Mouse (Mus musculus) heart, postnatal 0 days (tissue): Measurements from ENCODE around the gene Tssk6. TPM values are rescaled to one million over a fixed set of nuclear protein-coding genes. Genes with fewer than 3 reads are reported as not detected.

ENCODE experiments used
- ATAC-seq: fragments of 200-750 bp; cut with Nextera tagmentation; 2 replicates; pipeline ENCODE4 v1.8.0; 2017; ENCODE audit warnings: low read depth, moderate number of reproducible peaks, moderate library complexity; ENCODE audit not compliant: insufficient read depth
- DNase-seq: peaks from one replicate; pipeline ENCODE4 v3.0.0-alpha.2; 2016; ENCODE audit warnings: low spot score
- H3K27ac ChIP-seq: fragments of 300-500 bp; sonication (generic); 2 replicates; pipeline ENCODE4 v1.5.1; 2014; ENCODE audit warnings: low read depth, mild to moderate bottlenecking
- H3K27me3 ChIP-seq: fragments of 300-500 bp; sonication (generic); 2 replicates; pipeline ENCODE4 v1.6.1; 2014; ENCODE audit warnings: low read length, mixed read lengths; ENCODE audit not compliant: control insufficient read depth, insufficient read depth
- H3K36me3 ChIP-seq: fragments of 300-500 bp; sonication (generic); replicated peaks from 2 replicates; pipeline ENCODE4 v1.6.1; 2014; ENCODE audit warnings: low read length, mixed read lengths; ENCODE audit not compliant: control insufficient read depth, insufficient read depth
- H3K4me1 ChIP-seq: fragments of 300-500 bp; sonication (generic); 2 replicates; pipeline ENCODE4 v1.6.1; 2014; ENCODE audit warnings: antibody characterized with exemption; ENCODE audit not compliant: control insufficient read depth, insufficient read depth
- H3K4me2 ChIP-seq: fragments of 300-500 bp; sonication (generic); 2 replicates; pipeline ENCODE4 v1.6.1; 2014; ENCODE audit warnings: low read depth, mild to moderate bottlenecking, low read length, moderate library complexity
- H3K4me3 ChIP-seq: fragments of 300-500 bp; sonication (generic); 2 replicates; pipeline ENCODE4 v1.5.1; 2014; ENCODE audit warnings: low read depth, low read length
- H3K9ac ChIP-seq: fragments of 300-500 bp; sonication (generic); replicated peaks from 2 replicates; pipeline ENCODE4 v1.6.1; 2014; ENCODE audit warnings: low read depth, low read length, mixed read lengths
- H3K9me3 ChIP-seq: fragments of 300-500 bp; sonication (generic); replicated peaks from 2 replicates; pipeline ENCODE4 v1.6.1; 2016; ENCODE audit warnings: low read length; ENCODE audit not compliant: control insufficient read depth
- CTCF ChIP-seq: IDR thresholded peaks from 2 replicates; pipeline ENCODE4 v1.5.1; 2016; ENCODE audit warnings: antibody characterized with exemption, control low read depth, low read depth
- EP300 ChIP-seq: IDR thresholded peaks from 2 replicates; pipeline ENCODE4 v1.6.1; 2016; ENCODE audit warnings: antibody characterized with exemption, low read depth
- WGBS: fragments of 180-500 bp; shearing (Covaris S2); extraction: QIAGEN DNeasy Blood & Tissue Kit; methylation state at CpG from one replicate; pipeline ENCODE4 v1.1.7; 2014; 5-methylcytosine and 5-hydroxymethylcytosine counted together
- polyA plus RNA-seq: library from polyadenylated mRNA; unstranded; fragments of >200 nt; fragmentation: Nextera tagmentation; extraction: Ambion mirVana; gene quantifications from 2 replicates; pipeline ENCODE4 v1.2.1, GENCODE M21; 2015
- total RNA-seq: library from RNA; depleted of rRNA; stranded (reverse); fragments of >200 nt; gene quantifications from 2 replicates; pipeline ENCODE4 v1.2.3, GENCODE M21; 2014; ENCODE audit warnings: low replicate concordance

The Tssk6 gene
- total and polyA plus RNA-seq, 2 experiments from 2014 or later = 0.11 to 1.1 TPM

DNA sequence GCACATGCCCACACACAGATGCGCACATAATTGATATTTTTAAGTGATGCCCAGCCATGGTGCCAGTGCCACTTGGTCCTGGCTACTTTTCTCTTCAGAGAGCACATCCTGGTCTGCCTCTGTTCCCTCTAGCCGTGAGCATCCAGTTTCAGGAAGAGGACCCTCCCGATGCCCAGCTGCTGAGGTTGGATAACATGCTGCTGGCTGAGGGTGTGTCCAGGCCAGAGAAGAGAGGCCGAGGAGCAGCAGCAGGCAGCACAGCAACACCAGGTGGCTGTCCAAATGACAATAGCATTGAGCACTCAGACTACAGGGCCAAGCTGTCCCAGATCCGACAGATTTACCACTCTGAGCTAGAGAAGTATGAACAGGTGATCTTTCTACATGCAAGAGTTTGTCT, 37.8 kb upstream of the Tssk6 start:
- H3K4me2 ChIP-seq = no peak overlapping the region
- WGBS = 60% methylated on average over 5 of the region's 5 CpGs
- DNase-seq (no peak), ATAC-seq (no peak)
- no peak overlapping the region for H3K9ac ChIP-seq
- no peaks in the 10 kb centered on the region for H3K36me3 ChIP-seq
- H3K27ac ChIP-seq = no peak overlapping the region
- H3K4me1 ChIP-seq = no peaks in the 10 kb centered on the region
- TF ChIP-seq CTCF = no peak
- TF ChIP-seq EP300 = no peak
- no peaks in the 10 kb centered on the region for H3K9me3 ChIP-seq
- H3K4me3 ChIP-seq = no peak overlapping the region
- H3K27me3 ChIP-seq = no peaks in the 10 kb centered on the region

DNA sequence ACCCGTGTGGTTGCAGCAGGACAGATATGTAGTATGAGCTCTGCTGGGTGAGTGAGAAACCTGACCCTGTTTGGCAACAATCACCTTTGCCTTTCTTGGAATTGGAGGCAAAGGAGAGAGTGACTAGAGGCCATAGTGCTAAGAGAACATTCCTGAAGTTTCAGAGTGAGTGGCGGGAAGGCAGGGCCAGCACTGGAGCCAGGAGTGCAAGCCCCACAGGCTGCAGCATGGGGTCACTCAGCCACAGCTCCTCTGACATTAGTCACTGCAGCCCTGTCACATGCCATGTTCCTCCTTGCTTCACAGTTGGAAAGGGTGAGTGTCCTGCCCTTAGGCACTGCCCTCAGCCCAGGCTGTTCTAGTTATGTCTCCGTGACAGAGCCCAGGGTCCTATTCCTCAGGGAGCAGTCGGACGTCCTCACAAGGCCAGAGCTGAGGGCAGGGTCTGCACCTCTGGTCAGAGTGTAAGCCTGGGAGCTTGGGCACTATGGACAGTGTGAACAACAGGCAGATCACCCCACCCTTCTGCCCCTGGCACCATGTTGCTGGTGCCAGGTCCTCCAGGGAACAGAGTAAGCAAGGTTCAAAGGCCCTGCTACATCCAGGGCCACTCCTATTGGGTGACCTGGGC, 34.2 kb upstream of the Tssk6 start:
- Histone ChIP-seq H3K36me3 (no peaks in the 10 kb centered on the region), H3K27ac (no peak overlapping the region), H3K9me3 (no peaks in the 10 kb centered on the region), H3K4me3 (no peak overlapping the region), H3K4me1 (no peaks in the 10 kb centered on the region), H3K27me3 (no peaks in the 10 kb centered on the region), H3K4me2 (no peak overlapping the region), H3K9ac (no peak overlapping the region)
- TF ChIP-seq CTCF (no peak), EP300 (no peak)
- DNase-seq (no peak), ATAC-seq (peak; percentile 66; the same call in 1 of the 2 replicates)
- 72% methylated on average over 5 of the region's 5 CpGs for WGBS

DNA sequence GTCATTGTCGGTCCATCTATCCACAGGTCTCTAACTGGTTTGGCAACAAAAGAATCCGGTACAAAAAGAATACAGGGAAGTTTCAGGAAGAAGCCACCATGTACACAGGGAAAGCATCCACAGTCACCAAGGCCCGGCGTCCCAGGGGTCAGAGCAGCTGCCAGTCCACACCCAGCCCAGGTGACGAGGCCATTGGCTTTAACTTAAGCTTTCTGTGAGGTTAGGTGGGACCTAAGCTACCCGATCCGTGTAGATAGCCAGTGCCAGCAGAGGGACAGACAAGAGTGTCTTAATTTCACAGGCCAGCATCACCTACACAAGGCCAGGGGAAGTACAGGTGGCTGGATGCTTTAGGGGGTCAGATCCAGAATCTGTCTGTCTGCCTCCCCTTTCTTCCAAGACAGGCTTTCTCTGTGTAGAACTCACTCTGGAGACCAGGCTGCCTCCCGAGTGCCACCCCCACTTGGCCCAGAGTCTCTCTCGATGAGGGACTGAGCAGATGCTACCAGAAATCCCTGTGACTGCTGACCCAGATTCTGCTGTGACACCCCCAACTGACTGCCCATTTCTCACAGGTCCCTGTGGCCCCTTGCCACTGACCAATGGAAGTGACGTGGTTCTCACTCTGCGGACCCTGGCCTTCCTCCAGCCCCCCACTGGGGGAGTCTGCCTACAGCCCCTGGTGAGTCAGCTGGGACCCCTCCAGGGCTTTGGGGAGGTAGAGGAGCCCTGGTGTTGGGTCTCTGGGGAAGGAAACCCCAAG, 31.8 kb upstream of the Tssk6 start:
- H3K4me1 ChIP-seq = no peaks in the 10 kb centered on the region
- no peak overlapping the region for H3K9ac ChIP-seq
- 79% methylated on average over 11 of the region's 11 CpGs for WGBS
- H3K36me3 ChIP-seq = no peaks in the 10 kb centered on the region
- H3K9me3 ChIP-seq = no peaks in the 10 kb centered on the region
- DNase-seq (no peak), ATAC-seq (no peak)
- H3K27ac ChIP-seq = no peak overlapping the region
- no peak overlapping the region for H3K4me2 ChIP-seq
- no peak overlapping the region for H3K4me3 ChIP-seq
- no peaks in the 10 kb centered on the region for H3K27me3 ChIP-seq
- TF ChIP-seq EP300 (no peak), CTCF (no peak)

DNA sequence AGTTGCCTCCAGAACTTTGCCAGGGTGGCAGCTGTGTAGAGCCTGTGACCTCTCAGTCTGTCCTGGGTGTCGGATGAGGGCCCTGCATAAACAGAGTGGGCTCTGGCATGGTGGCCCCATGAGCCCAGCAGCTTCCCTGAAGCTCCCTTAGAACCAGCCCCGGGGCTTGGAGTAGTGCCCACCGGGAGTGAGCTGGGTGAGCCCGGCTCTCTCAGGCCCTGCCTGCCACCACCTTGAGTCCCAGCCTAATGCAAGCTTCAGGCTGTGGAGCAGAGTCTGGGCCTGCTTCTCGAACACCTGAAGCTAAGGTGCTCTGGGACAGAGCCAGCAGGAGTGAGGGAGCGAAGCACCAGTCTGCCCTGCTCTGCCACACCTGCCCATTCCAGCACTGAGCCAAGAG, 31.1 kb upstream of the Tssk6 start:
- no peak overlapping the region for H3K27ac ChIP-seq
- no peaks in the 10 kb centered on the region for H3K36me3 ChIP-seq
- H3K4me3 ChIP-seq = no peak overlapping the region
- no peaks in the 10 kb centered on the region for H3K4me1 ChIP-seq
- TF ChIP-seq CTCF = no peak
- TF ChIP-seq EP300 = no peak
- H3K27me3 ChIP-seq = no peaks in the 10 kb centered on the region
- WGBS = 77% methylated on average over 6 of the region's 6 CpGs
- no peak overlapping the region for H3K4me2 ChIP-seq
- DNase-seq (no peak), ATAC-seq (no peak)
- H3K9me3 ChIP-seq = no peaks in the 10 kb centered on the region
- H3K9ac ChIP-seq = no peak overlapping the region

DNA sequence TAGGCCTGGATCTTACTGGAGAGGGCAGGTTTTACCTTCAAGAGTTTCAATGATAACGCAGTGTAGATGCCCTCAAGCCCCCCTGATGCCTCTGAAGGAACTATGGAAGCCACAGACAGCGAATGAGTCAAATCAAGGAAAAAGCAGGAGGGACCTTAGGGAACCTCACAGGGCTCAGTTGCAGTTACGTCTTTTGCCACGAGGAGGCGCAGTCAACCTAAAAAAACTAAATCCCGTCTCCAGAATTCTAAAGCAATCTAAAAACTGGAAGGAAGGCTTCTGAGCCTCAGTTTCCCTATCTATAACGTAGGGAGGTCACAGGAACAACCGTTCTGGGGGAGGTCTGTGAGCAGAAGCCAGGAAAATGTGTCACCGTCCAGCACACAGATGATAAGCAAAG, 27.8 kb upstream of the Tssk6 start:
- Histone ChIP-seq H3K4me2 (no peak overlapping the region), H3K36me3 (no peaks in the 10 kb centered on the region), H3K9ac (no peak overlapping the region), H3K27me3 (peaks cover 2% of the 10 kb centered on the region; the same call in 1 of the 2 replicates), H3K9me3 (no peaks in the 10 kb centered on the region), H3K4me1 (0 out of 2 replicates have a peak, but pooled peaks cover 3% of the 10 kb centered on the region), H3K4me3 (no peak overlapping the region), H3K27ac (no peak overlapping the region)
- 8% methylated on average over 9 of the region's 9 CpGs for WGBS
- peak; percentile 35 for DNase-seq
- TF ChIP-seq EP300 (no peak), CTCF (peak; percentile 73)
- no peak for ATAC-seq

DNA sequence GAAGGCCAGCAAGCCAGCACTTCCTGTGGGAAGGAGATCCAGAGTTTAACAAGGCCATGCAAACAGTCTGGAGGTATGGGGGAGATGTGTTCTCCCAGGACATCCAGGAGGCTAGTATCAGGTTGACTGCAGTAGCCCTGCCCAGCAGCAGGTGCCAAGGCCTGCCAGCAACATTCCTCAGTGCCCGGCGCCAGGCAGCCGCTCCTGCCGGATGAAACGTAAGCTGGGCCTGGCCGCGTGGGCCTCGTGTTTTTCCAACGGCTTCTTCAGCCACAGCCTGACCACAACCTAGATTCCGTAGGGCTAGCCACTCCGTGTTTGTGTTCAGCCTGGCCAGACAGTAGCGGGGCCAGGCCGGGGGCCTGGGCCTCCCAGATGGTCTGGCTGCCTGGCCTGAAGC, 27.3 kb upstream of the Tssk6 start:
- Histone ChIP-seq H3K27me3 (peaks cover 7% of the 10 kb centered on the region), H3K9ac (no peak overlapping the region)
- TF ChIP-seq CTCF = no peak
- no peak for TF ChIP-seq EP300

More for the DNA sequence above, 27.3 kb upstream of the Tssk6 start:
- Histone ChIP-seq H3K4me2 (no peak overlapping the region), H3K9me3 (no peaks in the 10 kb centered on the region), H3K36me3 (no peaks in the 10 kb centered on the region), H3K27ac (no peak overlapping the region), H3K4me1 (0 out of 2 replicates have a peak, but pooled peaks cover 3% of the 10 kb centered on the region), H3K4me3 (no peak overlapping the region)
- WGBS = 77% methylated on average over 13 of the region's 13 CpGs
- ATAC-seq (no peak), DNase-seq (no peak)
